Mouse (Mus musculus) embryo, embryonic 10.5 days (tissue): ENCODE results near the gene 4930550C14Rik.

ENCODE experiments used
- DNase-seq: peaks from one replicate; pipeline ENCODE4 v3.0.0-alpha.2; 2015; ENCODE audit warnings: low spot score

The 4930550C14Rik gene

DNA sequence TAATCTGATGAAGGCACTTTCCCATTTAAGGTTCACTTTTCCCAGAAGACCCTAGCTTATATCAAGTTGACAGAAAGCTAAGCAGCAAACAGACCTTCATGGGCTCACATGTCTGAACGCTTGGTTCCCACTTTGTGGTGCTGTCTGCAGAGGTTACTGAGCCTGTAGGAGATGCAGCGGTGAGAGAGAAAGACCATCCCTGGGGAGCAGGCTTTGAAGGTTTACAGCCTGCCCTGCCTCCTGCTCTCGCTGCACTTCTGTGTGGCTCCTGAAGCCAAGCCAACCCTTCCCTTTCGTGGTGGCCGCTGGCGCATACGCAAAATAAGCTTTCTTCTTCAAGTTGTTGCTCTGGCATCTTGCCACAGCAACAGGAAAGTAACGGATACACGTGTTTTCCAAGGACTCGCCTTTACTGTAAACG, at the start of gene 4930550C14Rik:
4930550C14Rik (plus strand) TSS at position 35 of the 421 bp plus-strand sequence.
- DNase-seq, result peak; percentile 35

DNA sequence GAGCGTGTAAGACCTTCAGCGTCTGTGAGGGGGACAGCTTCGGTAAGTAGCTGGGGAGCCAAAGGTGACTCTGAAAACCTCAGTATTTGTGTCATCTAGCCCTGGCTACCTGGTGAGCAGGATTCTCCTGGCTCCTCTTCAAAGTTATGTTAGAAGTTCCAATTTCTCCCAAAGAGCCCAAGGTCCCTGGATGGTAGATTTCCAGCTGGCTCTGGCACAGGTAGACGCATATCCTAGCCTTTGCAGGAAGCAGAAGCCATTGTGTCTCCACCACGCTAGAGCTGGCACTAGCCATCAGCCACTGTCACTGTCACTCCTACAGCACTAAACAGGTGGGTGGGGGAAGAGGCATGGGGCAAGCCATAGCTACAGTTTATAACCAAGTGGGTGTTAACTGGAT, 49.0 kb upstream of the 4930550C14Rik start:
- DNase-seq, result no peak

DNA sequence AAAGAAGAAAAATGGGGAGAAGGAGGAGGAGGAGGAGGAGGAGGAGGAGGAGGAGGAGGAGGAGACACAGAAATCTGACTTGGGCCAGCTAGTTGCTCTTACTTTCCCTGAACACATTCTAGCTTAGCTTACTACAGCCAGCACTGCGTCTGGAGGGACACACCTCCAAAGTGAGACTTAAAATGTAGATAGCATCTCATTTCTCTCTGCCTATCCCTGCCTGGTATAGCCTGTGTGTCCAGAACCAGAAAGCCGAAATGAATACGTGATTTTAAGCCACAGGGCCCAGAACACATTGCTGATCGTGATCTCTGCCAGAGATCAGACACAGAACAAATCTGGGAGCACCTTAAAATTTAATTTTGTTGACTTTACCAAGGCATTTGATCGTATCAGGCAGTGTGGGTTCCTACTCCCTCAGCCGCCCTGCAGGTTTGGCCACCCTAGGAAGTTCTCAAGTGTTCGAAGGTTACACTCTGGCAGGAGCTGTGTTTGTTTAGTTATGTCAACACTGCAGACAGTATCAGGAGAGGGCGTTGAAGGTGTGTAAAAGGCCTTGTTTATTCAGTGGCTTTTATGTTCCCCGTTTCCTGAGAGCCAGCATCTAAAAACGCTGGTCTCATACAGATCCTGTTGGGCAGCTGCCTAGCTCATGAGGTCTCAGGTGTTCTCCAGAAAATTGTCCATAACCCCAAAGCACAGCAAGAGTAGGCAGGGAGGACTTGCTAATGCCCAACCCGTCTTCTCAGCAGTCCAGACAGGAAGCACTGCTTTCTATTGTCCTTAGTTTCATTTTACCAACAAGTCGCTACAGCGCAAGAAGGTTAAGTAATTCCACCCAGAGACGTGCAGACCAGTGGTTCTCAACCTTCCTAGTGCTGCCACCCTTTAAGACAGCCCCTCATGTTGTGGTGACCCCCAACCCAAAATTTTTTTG, 45.6 kb upstream of the 4930550C14Rik start:
- DNase-seq, result no peak

DNA sequence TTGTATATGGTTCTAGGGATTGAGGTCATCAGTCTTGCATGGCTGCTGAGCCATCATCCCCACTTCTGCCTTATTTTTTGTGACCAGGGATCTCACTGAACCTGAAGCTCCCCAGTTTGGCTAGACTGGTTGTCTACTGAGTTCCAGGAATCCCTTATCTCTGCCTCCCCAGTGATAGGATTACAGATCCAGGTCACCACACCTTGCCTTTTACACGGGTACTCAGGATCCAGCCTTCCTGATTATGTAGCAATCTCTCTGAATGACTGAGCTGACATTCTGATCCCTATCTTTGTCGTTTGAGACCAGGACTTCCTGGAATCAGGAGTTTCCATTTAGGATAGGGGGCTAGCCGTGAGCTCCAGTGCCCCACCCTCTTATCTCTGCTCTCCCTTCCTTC, 30.8 kb upstream of the 4930550C14Rik start:
- no peak for DNase-seq

DNA sequence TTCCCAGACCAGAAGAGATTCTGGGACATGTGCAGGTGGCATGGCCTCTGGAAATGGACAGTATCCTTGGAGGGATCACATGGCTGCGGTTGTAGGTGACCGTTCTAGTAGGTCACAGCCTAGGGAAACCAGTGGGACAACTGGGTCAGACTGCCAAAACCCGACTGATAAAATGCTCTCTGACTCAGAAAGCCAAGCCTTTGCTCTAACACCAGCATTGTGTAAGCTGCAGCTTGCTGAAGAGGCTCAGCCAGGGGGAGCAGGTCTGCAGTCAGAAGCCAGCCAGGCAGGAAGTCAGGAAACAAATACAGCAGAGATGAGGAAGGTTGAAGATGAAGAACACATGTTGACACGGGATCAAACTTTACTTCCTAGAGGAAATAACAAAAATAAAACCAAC, 26.2 kb upstream of the 4930550C14Rik start:
- DNase-seq, result no peak

DNA sequence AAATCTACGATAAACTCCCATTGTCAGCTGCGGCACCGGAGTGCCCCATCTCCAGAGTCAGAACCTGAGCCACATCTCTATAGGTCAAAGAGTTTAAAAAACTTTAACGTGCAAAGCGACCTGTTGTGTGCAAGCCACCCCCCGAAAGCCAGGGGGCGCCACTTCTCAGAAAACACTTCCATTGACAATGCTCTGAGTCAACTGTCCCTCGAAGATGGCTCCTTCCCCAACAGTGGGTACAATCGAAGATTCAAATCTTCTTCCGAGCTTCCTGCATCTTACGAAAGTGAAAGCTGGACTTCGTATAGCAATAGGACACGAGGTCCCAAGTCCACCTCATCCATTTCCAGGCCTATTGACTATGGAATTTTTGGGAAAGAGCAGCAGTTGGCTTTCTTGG, 25.3 kb upstream of the 4930550C14Rik start:
- no peak for DNase-seq

DNA sequence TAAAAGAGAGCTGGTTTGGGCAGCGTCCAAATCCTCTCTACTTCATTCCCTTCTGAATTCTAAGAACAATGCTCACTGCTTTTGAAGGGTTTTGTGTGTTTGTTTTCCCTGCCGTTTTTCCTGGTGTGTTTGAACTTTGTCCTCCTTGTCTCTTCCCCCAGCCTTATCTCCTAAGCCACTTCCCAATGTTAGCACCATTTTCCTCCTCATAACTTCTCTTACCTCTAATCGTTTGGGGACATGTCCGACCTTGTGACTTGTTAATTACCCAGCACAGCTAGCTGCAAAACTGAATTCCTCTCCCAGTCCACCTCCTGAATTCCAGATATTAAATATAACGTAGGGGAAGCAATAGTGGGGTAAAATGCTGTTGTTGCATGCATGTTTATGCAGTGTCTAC, 24.5 kb upstream of the 4930550C14Rik start:
- DNase-seq, result no peak

DNA sequence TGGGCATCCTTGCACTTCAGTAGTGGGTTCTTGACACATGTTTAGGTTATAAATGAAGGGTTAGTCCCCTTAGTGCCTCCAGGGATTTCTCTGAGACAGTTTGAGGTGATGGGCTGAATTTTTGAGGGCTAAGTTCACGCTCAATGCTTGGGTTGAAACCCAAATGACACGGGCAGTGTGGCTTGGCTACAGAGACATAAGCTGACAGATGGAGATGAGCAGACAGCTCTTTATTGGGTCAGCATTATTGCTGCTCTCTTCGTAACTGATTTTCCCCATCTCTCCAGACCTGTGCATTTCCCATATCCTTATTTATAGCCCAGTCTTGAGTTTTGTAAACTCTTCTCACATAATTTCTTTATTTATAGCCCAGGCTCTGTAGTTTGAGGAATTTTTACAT, 24.0 kb upstream of the 4930550C14Rik start:
- DNase-seq, result no peak

DNA sequence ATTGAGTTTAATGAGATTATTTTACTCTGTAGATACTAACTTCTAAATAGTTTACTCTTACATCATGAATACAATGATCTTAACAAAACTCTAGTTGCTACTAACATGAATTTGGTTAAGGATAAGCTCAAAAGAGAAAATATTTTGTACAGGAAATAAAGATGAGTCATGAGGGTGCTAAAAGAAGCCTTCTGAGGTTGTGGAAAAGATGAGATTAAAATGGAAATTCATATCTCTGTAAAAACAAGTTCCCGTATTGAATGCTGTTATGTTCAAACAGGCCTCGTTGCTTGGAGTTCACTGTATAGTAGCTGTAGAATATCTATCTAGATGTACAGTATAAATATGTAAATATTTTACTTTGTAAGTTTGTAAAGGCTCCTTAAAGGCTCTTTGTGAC, 21.5 kb upstream of the 4930550C14Rik start:
- no peak for DNase-seq

DNA sequence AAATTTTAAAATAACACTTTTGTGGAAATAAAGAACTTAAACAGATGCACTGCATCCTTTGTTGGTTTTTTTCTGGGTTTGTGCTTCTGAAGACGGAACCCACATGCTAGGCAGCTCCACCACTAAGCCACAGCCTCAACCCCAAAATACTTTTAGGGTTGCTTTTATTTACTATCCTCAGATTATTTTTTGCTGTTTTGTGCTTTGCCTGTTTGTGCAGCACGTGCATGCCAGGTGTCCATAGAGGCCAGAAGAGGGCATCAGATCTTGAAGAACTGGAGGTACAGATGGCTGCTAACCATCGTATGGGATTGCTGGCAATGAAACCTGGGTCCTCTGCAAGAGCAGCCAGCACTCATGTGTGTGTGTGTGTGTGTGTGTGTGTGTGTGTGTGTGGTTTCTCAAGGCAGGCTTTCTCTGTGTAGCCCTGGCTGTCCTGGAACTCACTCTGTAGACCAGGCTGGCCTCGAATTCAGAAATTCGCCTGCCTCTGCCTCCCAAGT, 21.0 kb upstream of the 4930550C14Rik start:
- no peak for DNase-seq

DNA sequence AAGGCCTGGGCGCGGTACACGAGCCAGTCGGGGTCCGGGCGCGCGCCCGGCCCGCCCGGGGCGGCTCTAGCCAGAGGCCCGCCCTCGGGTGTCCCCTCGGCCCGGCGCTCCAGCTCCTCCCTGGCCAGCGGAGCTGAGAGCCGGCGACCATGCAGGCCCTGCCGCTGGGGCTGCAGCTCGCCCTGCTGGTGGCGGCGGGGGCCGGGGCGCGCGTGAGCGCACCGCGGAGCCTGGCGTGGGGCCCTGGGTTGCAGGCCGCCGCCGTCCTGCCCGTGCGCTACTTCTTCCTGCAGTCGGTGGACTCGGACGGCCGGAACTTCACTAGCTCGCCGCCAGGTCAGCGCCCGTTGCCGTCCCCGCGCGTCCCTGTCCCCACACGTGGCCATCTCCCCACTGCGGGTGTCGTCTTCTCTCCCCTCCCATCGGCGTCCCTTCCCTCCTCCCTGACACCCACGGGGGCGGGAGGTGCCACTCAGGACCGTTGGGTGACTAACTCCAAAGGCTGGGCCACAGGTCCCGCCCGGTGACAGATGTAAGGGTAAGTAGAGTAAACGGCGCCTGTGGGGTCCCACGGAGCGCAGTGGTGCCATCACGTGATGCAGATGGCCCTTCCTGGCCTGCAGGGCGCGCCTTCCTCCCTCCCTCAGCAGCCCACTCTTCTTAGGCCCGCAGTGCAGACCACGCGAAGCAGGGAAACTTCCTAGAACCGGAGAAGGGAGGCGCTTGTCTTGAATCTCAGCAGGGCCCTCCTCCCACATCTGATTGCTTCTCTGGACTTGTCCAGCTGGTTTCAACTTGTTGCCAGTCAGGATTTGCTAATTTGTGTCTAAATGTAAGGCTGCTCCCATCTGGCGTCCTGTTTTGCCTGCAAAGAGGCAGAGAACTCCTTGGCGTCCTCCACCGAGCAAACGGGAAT, 17.9 kb upstream of the 4930550C14Rik start, which contains the start of gene Kdelc2:
Kdelc2 (plus strand) TSS at position 75 of the 916 bp plus-strand sequence.
- peak; percentile 91 for DNase-seq

DNA sequence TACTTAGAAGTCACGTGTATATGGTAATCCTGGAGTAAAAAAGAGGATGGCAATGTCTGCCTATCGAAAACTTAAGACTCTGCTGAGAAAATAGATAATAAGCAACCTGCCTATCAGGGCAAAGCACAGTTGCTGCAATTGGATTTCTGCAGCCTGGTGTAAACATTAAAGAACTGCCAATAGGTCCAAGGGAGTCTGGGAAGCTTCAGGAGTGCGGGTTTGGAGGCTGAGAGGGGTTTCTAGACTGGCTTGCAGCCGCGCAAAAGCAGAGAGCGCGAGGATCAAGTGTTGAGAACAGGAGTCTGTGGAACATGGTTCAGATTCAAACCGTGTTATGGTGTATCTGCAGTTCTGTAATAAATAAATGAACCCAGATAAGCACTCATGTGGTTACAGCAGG, 17.3 kb upstream of the 4930550C14Rik start:
- DNase-seq, result no peak

DNA sequence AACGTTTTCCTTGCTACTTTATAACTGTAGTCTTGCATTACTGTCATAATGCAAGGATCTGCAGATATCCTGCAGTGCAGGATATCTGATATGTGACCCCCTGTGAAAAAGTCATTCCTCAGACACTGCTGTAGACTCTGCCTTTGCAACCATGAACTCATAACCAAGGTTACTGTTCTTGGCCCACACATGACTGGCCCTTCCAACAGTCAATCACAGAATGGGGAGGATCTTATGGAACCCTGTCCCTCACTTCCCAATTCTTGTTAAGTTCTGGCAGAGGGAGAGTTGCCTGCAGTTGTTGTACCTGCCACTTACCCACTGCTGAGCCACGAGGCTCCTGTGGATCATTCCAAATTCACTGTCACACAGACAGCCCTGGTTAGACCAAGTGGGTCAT, 14.7 kb upstream of the 4930550C14Rik start:
- DNase-seq, result no peak

DNA sequence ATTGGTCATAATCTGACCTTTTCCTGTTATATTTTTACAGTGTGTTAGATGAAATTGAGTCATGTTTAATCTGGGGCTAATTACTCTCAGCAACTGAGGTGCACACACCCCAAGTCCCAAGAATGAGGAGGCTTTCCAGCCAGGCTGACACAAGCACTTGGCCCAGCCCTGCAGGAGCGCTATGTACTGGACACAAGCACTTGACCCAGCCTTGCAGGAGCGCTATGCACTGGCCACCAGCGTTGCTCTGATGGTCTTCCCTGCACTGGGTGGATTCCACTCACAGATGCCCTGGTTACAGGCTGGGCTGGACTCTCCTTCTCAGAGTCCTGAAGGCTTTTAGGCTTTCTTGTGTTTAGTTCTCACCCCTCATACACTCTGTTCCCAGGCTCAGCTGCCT, 13.0 kb upstream of the 4930550C14Rik start:
- no peak for DNase-seq

DNA sequence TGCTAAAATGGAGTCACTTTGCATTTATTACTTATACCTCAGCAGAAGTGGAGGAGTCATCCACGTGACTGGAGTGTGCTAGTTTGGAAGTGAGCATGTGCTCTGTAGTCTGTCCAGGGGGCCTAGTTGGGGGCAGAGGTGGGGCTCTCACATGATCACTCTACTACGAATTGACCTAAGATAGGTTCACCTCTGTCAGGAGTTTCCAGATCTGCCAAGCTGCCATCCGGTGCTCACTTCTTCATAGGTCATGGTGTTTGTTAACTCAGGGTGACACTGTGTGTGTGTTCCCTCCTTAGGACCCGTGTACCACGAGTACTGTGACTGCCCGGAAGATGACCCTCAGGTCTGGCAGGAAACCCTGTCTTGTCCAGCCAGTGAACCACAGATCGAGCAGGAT, 12.0 kb upstream of the 4930550C14Rik start:
- no peak for DNase-seq

DNA sequence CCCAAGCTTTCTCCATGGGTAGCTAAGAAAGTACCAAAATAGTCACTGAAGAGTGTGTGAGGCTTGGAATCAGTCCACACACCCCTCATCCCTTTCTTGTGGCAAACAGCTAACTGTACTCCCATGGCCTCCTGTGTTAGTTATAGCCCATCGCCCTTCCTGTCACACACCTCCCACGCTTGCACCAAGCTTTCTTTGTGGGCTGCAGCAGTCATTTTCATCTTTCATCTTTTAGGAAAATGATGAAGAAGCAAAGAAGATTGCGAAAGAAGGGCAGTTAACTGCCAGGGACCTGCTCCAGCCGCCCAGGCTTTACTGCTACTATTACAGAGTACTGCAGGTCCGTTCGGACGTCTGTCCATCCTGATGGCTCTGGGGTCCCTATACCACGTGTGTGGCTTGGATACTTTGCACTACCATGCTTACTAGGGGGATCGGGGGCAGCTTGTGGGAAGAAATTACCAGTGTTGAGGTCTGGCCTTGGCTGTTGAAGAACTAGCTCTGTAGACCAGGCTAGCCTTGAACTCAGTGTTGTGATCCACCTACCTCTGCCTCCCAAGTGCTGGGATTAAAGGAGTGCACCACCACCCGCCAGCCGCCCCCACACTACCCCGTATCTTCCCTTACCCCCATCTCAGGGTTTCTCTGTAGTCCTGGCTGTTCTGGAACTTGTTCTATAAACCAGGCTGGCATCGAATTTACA, 4.3 kb upstream of the 4930550C14Rik start:
- DNase-seq, result no peak

DNA sequence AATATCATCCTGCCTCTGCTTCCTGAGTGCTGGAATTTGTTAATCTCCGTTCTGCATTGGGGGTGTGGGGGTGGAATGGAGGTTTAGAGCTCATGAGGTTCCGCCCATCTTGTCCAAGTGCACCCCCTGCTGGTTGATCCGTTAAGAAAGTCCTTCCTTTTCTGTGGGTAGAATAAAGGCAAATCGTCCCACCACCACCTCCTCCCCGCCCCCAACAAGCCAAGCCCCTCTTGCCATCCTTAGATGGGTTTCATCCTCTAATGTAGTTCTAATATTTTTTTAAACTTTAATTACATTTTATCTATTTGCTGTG, 3.8 kb upstream of the 4930550C14Rik start:
- DNase-seq, result peak; percentile 82

DNA sequence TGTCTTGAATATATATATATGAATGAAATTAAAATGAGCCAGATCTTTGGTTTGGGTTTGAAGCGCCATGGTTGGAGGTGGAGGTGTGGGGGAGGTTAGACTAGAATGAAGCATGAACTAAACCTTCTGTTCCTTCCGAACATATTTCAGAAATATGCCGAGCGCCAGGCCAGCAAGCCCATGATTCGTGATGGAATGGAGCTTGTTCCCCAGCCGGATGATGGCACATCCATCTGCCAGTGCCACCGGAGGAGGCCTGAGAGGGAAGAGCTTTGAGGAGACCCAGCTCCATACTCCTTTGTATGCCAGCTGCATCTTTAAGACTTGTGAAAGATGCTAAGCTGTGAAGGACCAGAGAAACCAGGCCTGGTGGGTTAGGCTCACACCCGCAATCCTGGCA, 2.6 kb upstream of the 4930550C14Rik start:
- no peak for DNase-seq

DNA sequence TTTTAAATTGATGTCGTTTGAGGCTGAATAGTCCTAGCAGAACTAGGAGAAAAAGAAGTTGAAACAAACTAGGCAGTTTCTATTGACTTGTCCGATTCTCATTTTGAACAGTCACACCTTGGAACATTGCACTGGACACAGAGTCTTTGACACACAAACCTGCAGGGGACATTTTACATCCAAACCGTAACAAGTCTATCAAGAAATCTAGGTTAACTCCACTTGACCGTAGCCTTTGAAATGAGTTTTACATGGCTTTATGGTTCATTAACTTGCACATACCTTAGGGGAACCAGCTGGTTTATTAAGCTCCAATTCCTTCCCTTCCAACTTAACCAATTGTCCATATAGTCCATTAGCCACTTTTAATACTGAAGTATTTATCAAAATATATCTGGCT, 1.4 kb upstream of the 4930550C14Rik start:
- DNase-seq, result no peak

DNA sequence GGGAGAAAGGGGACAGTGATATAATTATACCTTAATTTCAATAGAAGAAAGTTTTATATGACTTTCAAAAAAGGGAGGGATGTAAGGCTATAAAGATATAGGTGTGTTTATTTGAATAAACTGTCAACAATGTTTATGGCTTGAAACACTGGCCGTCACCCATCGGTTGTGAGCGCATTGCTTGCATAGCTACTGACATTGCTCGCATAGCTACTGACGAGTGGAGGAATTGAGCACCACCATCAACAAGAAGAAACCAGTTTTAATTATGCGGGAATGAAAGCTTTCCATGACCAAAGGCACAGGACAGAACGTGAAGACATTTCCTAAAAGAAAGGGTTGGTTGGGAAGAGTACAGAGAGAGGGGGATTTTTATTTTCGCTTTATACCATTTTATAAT, 979 bp upstream of the 4930550C14Rik start:
- DNase-seq, result no peak

DNA sequence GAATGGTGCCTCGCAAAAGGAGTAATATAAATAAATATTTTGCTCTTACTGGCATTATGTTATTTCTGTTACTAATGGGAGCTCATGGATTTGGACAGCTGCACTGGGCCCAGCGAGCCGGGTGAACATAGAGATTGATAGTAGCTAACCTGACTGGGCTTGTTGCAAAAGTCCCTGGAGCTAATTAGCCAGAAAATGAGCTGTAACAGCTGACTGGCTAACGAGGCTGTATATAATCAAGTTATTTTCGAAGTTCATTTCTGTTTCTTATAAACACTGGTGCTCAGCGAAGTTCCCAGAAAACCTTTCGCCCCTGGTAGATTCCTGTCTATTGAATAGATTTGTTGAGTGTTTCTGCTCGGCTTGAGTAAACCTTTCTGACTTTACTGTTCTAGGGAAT, 866 bp downstream of the 4930550C14Rik start:
- no peak for DNase-seq
